Mouse (Mus musculus) heart, embryonic 16.5 days (tissue): Measurements from ENCODE around the gene Nod2. TPM values are rescaled to one million over a fixed set of nuclear protein-coding genes. Genes with fewer than 3 reads are reported as not detected.
A peak's percentile ranks its signal among the peaks of the same experiment; 100 is the strongest.

Experiments
- ATAC-seq: fragments of 200-750 bp; cut with Nextera tagmentation; replicated peaks from 2 replicates; pipeline ENCODE4 v1.8.0; 2017; ENCODE audit warnings: moderate number of reproducible peaks; ENCODE audit not compliant: insufficient read depth, low FRiP score; ENCODE audit errors: extremely low read depth
- H3K27ac ChIP-seq: fragments of 300-500 bp; sonication (generic); 2 replicates; pipeline ENCODE4 v1.5.1; 2014; ENCODE audit warnings: mild to moderate bottlenecking, low read length, control low read depth, moderate library complexity
- H3K27me3 ChIP-seq: fragments of 300-500 bp; sonication (generic); 2 replicates; pipeline ENCODE4 v1.6.1; 2014; ENCODE audit warnings: low read length, mixed read lengths; ENCODE audit not compliant: control insufficient read depth, insufficient read depth
- H3K36me3 ChIP-seq: fragments of 300-500 bp; sonication (generic); 2 replicates; pipeline ENCODE4 v1.6.1; 2014; ENCODE audit not compliant: control insufficient read depth, insufficient read depth
- H3K4me1 ChIP-seq: fragments of 300-500 bp; sonication (generic); 2 replicates; pipeline ENCODE4 v1.6.1; 2014; ENCODE audit warnings: low read length, mixed read lengths; ENCODE audit not compliant: control insufficient read depth, insufficient read depth
- H3K4me2 ChIP-seq: fragments of 300-500 bp; sonication (generic); 2 replicates; pipeline ENCODE4 v1.6.1; 2014; ENCODE audit warnings: low read depth, mild to moderate bottlenecking, control low read depth, low read length
- H3K4me3 ChIP-seq: fragments of 300-500 bp; sonication (generic); 2 replicates; pipeline ENCODE4 v1.5.1; 2014; ENCODE audit warnings: mild to moderate bottlenecking, control low read depth, low read length
- H3K9ac ChIP-seq: fragments of 300-500 bp; sonication (generic); 2 replicates; pipeline ENCODE4 v1.6.1; 2014; ENCODE audit warnings: low read length, control low read depth
- H3K9me3 ChIP-seq: fragments of 300-500 bp; sonication (generic); replicated peaks from 2 replicates; pipeline ENCODE4 v1.6.1; 2016; ENCODE audit warnings: low read length; ENCODE audit not compliant: control insufficient read depth
- WGBS: fragments of 180-500 bp; shearing (Covaris S2); extraction: QIAGEN DNeasy Blood & Tissue Kit; methylation state at CpG from one replicate; pipeline ENCODE4 v1.1.7; 2014; 5-methylcytosine and 5-hydroxymethylcytosine counted together
- polyA plus RNA-seq: library from polyadenylated mRNA; unstranded; fragments of >200 nt; fragmentation: Nextera tagmentation; extraction: Ambion mirVana; gene quantifications from 2 replicates; pipeline ENCODE4 v1.2.1, GENCODE M21; 2015

The Nod2 gene
- polyA plus RNA-seq, 1 experiment from 2014 or later = 0.12 TPM

DNA sequence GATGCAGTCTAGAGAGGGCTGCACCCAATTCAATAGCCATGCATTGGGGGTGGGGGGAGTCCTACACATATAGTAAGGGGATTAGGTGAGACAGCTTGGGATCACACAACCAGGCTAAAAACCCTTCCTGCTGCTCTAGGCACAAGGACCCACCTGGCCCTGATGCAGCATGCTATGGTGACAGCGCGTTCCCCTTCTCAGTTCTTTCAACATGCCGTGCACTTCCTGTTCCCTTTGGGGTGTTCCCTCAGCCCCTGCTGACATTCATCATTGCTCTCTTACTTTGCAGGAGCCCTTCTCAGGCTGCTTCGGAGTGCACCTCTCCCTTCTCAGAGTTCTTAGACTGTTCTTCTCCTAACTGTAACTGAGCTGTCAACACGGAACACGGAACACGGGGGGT lies 47.2 kb downstream of the Nod2 start:
- Histone ChIP-seq H3K9ac (no peak overlapping the region), H3K4me1 (peaks cover 10% of the 10 kb centered on the region), H3K36me3 (no peaks in the 10 kb centered on the region), H3K27me3 (no peaks in the 10 kb centered on the region), H3K4me2 (no peak overlapping the region), H3K4me3 (no peak overlapping the region), H3K9me3 (no peaks in the 10 kb centered on the region), H3K27ac (no peak overlapping the region)
- no peak for ATAC-seq
- WGBS = 64% methylated on average over 7 of the region's 7 CpGs

DNA sequence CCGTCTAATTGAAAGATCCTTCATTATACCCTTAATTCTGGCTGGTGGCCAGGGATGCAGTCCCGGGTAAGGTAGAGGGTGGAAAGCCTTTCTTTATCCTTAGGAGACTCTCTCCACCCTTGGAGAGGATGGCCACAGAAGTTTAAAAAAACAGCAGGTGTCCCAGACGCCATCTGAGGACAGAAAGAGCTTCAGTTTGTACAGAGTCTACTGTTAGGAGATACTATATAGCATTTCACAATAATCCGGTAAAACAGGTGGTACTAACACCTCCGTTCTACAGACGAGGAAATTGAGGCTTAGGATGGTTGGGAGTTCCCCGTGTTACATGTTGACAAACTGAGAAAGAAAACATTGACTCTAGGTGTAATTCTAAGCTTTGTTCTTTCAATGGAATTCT lies 49.1 kb downstream of the Nod2 start:
- 18% methylated on average over 7 of the region's 7 CpGs for WGBS
- no peak for ATAC-seq
- Histone ChIP-seq H3K9ac (peak overlapping the region; percentile 26; the same call in 1 of the 2 replicates), H3K27me3 (no peaks in the 10 kb centered on the region), H3K9me3 (no peaks in the 10 kb centered on the region), H3K36me3 (no peaks in the 10 kb centered on the region), H3K4me1 (peaks cover 10% of the 10 kb centered on the region), H3K27ac (no peak overlapping the region), H3K4me3 (peak overlapping the region; percentile 90), H3K4me2 (peak overlapping the region; percentile 71)

DNA sequence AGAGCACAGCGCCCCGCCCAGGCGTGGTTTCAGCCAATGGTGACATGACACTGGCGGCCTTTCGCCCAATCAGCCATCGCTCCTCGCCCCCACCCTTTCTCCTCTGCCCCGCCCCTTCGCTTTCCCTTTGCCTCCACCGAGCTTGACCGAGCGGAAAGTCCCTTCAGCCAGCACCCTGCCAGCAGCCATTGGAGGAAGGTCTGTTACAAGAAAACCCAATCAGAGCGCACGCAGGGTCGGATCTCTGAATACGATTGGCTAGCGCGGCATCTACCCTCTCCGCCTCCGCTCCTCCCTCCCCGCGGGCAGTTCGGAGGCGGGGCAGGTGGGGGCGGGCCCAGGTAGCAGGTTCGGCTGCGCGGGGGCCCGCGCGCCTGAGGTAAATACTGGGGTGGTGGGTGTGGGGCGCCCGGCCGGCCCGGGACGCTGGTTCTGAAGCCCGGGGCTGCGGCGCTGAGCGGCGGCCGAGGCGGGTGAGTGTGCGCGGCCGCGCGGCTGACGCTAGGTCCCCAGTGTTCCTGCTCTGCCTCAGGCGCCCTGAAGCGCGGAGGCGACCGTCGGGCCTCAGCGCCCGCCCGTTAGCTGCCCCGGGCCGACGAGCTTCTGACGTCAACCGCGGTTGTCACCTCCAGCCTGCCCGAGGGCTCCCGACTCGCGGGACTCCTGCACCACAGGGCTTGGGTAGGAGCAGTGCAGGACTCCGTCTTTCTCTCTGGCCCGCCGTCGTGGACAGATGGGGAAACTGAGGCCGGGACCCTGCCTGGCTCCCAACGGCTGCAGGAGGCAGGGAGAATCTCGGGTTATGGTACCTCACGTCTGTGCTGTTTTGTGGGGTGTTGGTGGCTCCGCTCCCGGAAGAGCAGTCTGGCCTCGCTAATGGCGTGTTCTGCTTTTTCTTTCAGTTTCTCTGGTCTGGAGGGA lies 49.9 kb downstream of the Nod2 start, which contains the start of gene Cyld:
Gene Cyld, plus strand, starts transcription at position 308 of the 921 bp plus-strand sequence.
- WGBS = under 1% methylated on average over 80 of the region's 80 CpGs
- peak; percentile 98 for ATAC-seq

DNA sequence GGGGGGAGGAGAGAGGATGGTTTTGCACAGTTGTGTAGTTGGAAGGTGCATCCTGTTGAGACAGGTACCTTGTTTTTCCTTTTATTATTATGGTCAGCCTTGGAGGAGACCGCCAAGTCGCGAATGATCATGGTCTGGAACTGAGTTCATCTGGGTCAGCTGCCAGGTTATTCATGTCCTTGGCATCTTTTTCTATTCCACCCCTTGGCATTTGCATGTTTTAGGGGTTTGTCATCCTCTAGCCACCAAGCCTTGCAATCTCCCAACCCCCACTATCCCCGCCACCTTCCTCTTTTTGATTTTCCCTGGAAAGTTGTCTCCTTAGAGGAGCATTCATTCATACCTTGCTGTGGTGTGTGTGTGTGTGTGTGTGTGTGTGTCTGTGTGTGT lies 50.5 kb downstream of the Nod2 start:
- Histone ChIP-seq H3K27ac (peak overlapping the region; percentile 82), H3K4me3 (peak overlapping the region; percentile 90)
- ATAC-seq = no peak

More for the DNA sequence above, 49.9 kb downstream of the Nod2 start, which contains the start of gene Cyld:
- Histone ChIP-seq H3K27me3 (no peaks in the 10 kb centered on the region), H3K27ac (peak within 1 kb of the TSS; percentile 82), H3K4me3 (peak within 1 kb of the TSS; percentile 90), H3K4me1 (peaks cover 8% of the 10 kb centered on the region), H3K9ac (peak within 1 kb of the TSS; percentile 91), H3K36me3 (no peaks in the 10 kb centered on the region), H3K9me3 (no peaks in the 10 kb centered on the region), H3K4me2 (peak within 1 kb of the TSS; percentile 82)

DNA sequence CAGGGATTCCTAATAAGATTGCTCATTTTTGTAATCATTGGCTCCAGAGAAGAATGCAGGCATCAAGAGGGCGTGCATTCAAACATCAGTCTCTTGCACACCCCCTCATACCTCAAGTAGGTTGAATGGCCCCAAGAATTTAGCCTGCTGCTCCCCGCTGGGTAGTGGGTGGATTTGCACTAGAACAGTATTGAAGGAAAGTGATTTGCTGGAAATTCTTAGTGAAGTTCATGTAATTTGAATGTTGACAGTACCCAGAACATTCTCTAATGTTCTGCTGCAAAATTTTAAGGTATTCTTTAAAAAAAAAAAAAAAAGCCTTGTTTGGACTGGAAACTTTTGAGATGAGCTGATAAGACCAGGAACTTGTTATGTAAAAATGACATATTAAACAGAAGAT lies 50.9 kb downstream of the Nod2 start:
- 46% methylated on average over 2 of the region's 2 CpGs for WGBS
- peak overlapping the region; percentile 82 for H3K4me2 ChIP-seq
- no peaks in the 10 kb centered on the region for H3K27me3 ChIP-seq
- H3K4me1 ChIP-seq = peaks cover 8% of the 10 kb centered on the region
- peak overlapping the region; percentile 90 for H3K4me3 ChIP-seq
- H3K9me3 ChIP-seq = no peaks in the 10 kb centered on the region
- ATAC-seq = no peak
- H3K36me3 ChIP-seq = no peaks in the 10 kb centered on the region
- no peak overlapping the region for H3K27ac ChIP-seq
- peak overlapping the region; percentile 91 for H3K9ac ChIP-seq

More for the DNA sequence above, 50.5 kb downstream of the Nod2 start:
- Histone ChIP-seq H3K9me3 (no peaks in the 10 kb centered on the region), H3K27me3 (no peaks in the 10 kb centered on the region), H3K36me3 (no peaks in the 10 kb centered on the region), H3K4me1 (peaks cover 8% of the 10 kb centered on the region), H3K9ac (peak overlapping the region; percentile 91), H3K4me2 (peak overlapping the region; percentile 82)
- 12% methylated on average over 4 of the region's 4 CpGs for WGBS

- no peak for ATAC-seq
- Histone ChIP-seq H3K4me1 (peaks cover 6% of the 10 kb centered on the region), H3K36me3 (no peaks in the 10 kb centered on the region), H3K4me3 (no peak overlapping the region), H3K9me3 (no peaks in the 10 kb centered on the region), H3K9ac (no peak overlapping the region), H3K27ac (no peak overlapping the region), H3K27me3 (no peaks in the 10 kb centered on the region), H3K4me2 (no peak overlapping the region)
- WGBS = 21% methylated on average over 2 of the region's 2 CpGs
Observed at GRCm38 (mm10) chr8:88701611-88702010, 54.5 kb downstream of the Nod2 start.

DNA sequence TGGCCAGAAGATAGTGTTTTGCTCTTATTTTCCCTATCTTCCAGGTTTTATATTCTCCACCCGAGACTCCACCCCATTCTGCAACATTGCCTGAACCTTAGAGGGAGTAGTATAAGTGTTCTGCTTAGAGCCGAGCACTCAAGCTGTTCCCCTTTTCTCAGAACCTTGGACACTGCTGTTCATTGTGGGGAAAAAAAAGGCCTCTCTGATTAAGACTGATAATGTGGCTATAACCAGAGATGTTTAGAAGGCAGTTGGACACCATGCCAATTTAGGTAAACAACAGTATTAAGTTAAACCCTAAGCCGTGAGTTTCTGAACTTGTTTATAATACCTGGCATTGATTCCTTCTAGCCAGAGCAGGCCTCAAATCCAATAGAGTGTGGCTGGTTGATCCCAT lies 55.7 kb downstream of the Nod2 start:
- ATAC-seq = no peak
- 83% methylated on average over 3 of the region's 3 CpGs for WGBS

GRCm38 (mm10) chr8:88723256-88723963 lies 76.3 kb downstream of the Nod2 start:
- Histone ChIP-seq H3K27me3 (no peaks in the 10 kb centered on the region), H3K4me3 (no peak overlapping the region), H3K4me1 (no peaks in the 10 kb centered on the region), H3K9ac (no peak overlapping the region), H3K4me2 (no peak overlapping the region), H3K9me3 (no peaks in the 10 kb centered on the region), H3K36me3 (peaks cover 16% of the 10 kb centered on the region), H3K27ac (no peak overlapping the region)
- 90% methylated on average over 2 of the region's 2 CpGs for WGBS
- no peak for ATAC-seq

More for the DNA sequence above, 55.7 kb downstream of the Nod2 start:
- Histone ChIP-seq H3K36me3 (peaks cover under 1% of the 10 kb centered on the region), H3K27ac (no peak overlapping the region), H3K9me3 (no peaks in the 10 kb centered on the region), H3K27me3 (no peaks in the 10 kb centered on the region), H3K4me2 (no peak overlapping the region), H3K4me3 (no peak overlapping the region), H3K4me1 (peaks cover 2% of the 10 kb centered on the region), H3K9ac (no peak overlapping the region)
